Mouse (Mus musculus): ENCODE measurements around the gene Irak2. TPM values are rescaled to one million over a fixed set of nuclear protein-coding genes. Genes with fewer than 3 reads are reported as not detected.

Irak2 gene
- total RNA-seq, 2 experiments from 2014 or later = 18.6 to 30.4 TPM

DNA sequence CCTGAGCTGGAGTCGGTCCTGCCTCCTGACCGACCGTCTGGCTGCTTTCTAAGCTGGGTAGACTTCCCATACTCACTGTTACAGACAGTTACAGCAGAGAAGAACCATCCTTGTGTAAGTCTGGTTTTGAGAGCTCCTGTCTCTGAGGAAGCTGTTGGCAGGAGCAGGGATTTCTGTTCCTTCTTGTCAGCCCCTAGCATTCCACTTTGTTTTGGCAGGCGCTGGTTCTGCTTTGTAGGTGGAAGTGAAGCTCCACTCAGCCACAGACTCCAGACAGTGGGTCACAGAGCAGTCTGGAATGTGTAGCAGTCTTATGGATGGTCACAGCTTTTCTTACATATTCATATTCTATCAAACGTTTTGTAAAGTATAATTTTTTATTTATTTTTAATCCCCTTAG lies 7.9 kb upstream of the Irak2 start:
- ATAC-seq (replicated peaks; ENCODE audit: low FRiP score, low TSS enrichment, poor library complexity, severe bottlenecking) = no peak

DNA sequence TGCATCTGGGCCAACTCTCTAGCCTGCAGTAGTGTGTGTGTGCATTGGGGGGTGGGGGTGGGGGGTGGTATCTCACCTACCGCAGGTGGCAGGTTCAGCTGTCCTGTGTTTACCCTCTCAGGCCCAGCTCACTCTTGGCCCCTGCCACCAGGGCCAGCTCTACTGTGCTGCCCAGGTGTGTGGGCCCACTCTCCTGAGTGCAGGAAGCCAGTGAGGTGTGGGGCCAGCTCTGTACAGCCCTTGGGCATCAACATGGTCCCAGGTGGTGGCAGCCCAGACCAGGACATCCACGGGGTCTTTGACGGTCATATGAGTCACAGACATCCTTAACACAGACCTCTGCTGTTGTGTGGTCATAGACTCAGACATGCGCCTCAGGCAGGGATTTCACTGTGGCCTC lies 5.4 kb upstream of the Irak2 start:
- no peak for ATAC-seq (replicated peaks; ENCODE audit: low FRiP score, low TSS enrichment, poor library complexity, severe bottlenecking)

DNA sequence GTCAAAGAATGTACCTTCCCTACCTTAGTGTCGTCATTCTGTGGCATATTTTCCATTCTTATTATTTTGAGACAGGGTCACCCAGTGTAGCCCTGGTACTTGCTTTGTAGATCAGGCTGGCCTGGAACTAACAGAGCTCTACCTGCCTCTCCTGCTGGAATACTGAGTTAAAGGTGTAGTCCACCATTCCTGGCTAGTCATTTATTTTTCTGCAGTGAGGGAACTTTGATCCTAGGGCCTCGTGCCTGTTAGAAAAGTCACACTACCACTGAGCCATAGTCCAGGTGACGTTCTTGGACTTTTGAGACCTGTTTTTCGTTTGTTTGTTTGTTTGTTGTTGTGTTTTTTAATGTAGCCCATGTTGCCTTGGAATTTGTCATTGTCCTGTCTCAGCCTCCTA lies 934 bp downstream of the Irak2 start:
- no peak for ATAC-seq (replicated peaks; ENCODE audit: low FRiP score, low TSS enrichment, poor library complexity, severe bottlenecking)

DNA sequence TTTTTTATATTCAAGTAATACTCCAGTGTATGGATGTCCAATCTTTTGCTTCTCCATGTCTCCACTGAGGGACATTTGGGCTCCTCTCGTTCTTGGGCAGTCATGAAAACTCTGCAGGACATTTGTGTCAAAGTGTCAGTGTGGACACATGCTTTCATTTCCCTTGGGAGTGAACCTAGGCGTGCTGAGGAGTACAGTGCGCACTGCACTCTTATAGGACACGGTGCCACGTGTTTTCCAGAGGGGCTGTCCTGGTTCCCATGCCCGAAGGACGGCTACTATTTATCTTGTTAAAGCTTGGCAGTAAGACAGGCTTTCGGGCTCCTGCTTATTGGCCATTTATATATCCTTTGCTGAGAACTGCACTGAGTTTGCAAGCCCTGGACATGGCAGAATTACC lies 4.3 kb downstream of the Irak2 start:
- no peak for ATAC-seq (replicated peaks; ENCODE audit: low FRiP score, low TSS enrichment, poor library complexity, severe bottlenecking)

DNA sequence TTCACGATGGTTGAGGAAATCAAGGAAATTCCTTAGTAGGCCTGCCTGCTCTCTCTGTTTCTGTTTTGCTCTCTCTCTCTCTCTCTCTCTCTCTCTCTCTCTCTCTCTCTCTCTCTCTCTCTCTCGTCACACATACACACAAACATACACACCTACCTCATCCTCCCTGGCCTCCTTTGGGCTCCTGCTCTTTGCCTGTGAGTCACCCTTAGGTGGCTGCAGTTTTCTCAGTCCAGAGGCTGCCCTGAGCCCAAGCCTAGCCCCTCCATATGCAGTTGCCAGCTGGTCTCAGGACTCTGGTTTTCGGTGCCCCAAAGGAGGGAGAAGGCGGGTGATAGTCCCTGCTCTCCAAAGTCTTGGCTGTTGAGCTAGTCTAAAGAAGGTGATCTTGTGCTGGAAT lies 4.8 kb downstream of the Irak2 start:
- no peak for ATAC-seq (replicated peaks; ENCODE audit: low FRiP score, low TSS enrichment, poor library complexity, severe bottlenecking)

DNA sequence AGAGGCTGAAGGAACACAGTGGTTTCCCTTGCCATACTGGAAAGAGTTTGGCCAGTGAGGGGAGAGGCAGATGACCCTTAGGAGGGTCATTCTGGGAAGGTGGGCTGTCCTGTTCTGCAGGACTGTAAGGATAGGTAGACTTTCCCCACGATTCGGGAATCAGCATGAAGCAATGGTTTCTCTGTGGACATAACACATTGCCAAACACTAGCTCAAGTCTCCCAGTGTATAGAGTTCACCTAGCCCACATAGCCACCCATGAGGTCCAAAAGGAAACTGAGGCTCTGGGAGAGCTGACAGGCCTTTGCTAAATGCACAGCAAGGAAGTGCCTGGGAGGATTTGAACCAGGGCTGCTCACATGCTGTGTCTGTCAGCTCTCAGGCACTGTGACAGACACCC lies 5.7 kb downstream of the Irak2 start:
- no peak for ATAC-seq (replicated peaks; ENCODE audit: low FRiP score, low TSS enrichment, poor library complexity, severe bottlenecking)

DNA sequence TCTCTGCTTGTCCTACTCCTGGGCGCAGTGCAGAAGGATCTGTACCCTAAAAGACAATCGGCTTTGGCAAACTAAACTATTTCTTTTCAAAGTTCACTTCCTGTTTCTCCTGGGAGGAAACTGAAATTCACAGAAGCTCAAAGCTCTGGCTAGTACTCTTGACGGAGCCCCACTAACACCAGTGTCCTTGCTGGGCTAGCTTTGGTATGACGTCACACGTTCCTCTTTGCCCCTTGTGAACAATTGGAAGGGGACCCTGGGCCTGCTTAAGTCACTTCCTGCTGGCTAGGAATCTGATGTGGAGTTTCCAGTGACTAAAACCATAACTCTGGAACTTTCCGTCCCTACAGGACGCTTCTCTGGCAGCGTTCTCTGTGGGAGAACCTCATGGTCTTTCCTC lies 6.5 kb downstream of the Irak2 start:
- no peak for ATAC-seq (replicated peaks; ENCODE audit: low FRiP score, low TSS enrichment, poor library complexity, severe bottlenecking)

DNA sequence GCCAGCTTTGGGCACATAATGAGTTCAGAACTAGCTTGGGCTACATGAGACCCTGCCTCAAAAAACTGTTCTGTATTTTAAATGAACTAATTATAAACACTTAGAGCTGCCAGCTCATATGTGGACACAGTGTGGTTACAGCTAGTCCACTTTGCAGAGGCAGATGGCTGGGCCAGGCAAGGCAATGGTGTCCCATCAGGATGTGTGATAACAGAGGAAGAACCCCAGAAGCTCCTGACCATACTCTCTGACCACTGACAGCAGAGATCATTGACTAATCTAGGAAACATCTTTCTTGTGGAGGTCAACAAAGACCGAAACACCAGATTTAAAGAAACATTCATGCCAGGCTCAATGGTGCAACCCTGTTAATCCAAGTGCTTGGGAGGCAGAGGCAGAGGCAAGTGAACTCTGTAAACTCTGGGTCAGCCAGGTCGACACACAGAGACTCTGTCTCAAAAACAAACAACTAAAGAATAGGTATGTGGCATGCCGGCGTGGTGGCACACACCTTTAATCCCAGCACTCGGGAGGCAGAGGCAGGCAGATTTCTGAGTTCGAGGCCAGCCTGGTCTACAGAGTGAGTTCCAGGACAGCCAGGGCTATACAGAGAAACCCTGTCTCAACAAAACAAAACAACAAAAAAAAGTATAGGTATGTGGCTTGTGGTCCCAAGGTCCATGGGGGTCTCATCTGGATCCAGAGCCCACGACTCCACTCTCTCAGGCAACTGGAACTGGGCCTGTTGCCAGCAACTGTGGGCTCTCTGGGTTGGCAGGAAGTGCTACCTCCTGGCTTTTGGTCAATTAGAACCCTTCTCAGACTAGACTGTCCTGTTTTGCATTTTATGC lies 11.3 kb downstream of the Irak2 start:
- no peak for ATAC-seq (replicated peaks; ENCODE audit: low FRiP score, low TSS enrichment, poor library complexity, severe bottlenecking)

DNA sequence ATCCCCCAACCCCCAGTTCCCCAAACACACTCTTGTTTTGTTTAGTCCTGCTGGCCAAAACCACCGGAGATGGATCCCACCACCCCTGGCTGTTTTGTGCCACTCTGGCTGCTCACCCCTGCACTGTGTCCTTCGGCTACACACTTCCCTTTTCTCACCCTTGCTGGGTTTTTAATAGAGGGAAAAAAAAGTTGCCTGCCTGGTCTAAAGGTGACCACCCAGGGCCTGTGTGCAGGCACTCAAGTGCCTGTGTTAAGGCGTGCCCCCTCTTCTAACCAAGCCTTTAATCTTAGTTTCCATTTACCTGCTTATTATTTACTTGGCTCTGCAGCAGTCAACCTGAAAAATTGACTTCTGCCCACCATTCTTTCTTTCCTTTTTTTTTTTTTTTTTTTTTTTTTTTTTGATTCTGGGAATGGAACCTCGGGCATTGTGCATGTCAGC lies 12.0 kb downstream of the Irak2 start:
- no peak for ATAC-seq (replicated peaks; ENCODE audit: low FRiP score, low TSS enrichment, poor library complexity, severe bottlenecking)

DNA sequence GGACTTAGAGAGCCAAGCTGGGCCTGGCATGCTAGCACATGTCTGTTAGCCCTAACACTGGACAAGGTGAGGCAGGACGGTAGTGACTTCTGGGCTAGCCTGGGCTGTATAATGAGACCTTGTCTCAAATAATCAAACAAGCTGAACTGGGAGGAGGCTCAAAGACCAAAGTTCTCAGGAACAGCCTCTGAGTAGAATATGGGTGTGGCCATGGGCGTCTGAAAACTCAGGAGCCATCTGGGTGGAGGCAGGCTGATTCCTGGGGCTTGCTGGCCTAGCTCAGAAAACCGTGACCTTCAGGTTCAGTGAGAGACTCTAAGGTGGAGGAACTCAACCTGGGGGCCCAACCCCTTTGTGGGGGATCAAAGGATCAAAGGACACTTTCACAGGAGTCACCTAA lies 13.4 kb downstream of the Irak2 start:
- peak; percentile 53; the same call in 1 of the 2 replicates for ATAC-seq (replicated peaks; ENCODE audit: low FRiP score, low TSS enrichment, poor library complexity, severe bottlenecking)

DNA sequence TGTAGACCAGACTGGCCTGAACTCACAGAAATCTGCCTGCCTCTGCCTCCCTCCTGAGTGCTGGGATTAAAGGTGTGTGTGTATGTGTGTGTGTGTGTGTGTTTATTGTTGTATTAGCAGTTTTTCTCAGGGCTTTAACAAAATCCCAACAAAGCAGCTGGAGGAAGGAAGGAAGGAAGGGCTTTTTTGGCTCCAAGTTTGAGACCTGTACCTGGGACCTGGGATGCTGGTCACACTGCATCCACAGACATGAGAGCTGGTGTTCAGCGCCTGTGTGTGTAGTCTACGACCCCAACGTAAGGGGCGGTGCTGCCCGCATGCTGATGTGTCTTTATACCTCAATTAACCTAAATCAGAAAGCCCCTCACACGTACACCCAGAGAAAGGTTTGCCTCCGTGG lies 15.3 kb downstream of the Irak2 start:
- no peak for ATAC-seq (replicated peaks; ENCODE audit: low FRiP score, low TSS enrichment, poor library complexity, severe bottlenecking)

DNA sequence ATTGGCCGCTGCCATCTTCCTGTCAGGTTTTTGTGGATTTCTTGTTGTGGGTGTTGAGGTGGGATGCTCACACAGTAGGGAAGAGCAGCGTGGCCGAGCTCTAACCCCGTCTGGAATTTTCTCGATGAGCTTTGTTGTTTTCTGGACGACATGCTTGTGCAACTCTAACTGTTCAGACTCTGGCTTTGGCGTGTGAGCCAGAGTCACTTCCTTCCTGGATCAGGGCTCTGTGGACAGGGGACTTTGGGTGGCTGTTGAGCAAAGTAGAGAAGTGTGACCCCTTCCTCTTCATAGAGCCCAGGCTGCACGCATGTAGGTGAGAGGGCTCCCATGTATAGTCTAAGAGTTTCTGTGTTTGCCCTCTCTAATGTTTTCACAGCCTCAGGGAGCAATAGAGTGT lies 15.8 kb downstream of the Irak2 start:
- ATAC-seq (replicated peaks; ENCODE audit: low FRiP score, low TSS enrichment, poor library complexity, severe bottlenecking) = no peak

DNA sequence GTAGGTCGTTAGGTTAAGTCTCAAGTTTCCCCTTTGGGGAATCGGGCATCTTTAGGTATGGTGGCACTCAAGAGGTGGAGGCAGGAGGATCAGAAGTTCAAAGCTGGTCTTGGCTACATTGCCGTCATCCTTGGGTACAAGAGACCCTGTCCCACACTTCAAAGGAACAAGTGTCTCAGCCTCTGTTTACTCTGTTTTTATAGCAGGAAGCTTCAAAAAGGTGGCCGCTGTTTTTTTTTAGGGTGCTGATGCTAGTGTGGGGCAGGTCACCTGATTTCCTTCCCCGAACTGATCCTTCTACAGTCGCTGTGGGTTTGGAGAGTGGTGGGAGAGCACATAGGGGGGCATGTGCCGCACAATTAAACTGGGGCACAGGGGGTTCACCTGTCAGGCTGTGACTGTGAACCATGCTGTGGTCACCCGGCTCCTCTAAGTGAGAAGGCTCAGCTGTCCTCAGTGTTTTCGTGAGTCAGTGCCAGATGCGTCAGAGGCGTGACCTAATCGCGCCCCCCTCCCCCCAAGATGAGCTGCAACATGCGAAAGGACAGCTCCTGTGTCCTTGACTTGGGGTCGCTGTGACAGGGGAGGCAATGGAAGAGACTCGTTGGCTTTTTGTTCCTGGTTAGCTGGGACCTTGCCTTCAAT lies 16.6 kb downstream of the Irak2 start:
- no peak for ATAC-seq (replicated peaks; ENCODE audit: low FRiP score, low TSS enrichment, poor library complexity, severe bottlenecking)

DNA sequence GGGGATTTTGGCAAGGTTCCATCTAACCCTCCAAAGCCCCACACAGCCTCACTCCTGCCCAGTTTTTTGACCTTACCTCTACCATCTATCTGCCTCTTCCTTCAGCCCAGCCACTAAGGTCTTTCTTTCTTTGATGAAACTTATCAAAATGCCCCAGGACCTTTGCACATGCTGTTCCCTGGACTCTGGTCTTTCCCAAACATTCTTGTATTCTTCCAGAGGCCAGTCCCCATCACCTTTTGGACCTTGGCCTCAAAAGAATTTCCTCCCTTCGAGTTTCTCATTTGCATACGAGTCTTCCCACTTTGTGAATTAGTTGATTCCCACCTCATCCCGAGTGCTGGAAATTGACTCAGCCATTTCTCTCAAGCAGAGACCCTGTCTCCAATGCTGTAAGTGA lies 17.2 kb downstream of the Irak2 start:
- no peak for ATAC-seq (replicated peaks; ENCODE audit: low FRiP score, low TSS enrichment, poor library complexity, severe bottlenecking)

DNA sequence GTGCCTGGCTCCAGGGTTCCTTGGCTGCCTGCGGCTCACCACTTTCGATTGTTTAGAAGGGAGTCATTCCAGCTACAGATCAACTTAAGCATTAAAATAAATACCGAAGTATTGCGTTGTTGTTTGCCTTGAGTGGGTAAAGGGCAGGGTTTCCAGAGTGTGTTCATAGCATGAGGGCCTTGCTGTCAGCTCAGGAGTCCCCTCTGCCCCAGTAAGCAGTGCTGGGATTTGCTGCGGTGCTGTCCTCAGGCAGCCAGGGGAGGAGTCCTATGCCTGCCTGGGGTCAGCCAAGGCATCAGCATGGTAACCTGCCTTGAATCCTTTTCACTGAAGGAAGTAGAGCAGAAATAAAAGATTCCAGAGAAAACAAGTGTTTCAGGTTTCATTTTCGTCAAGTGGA lies 18.6 kb downstream of the Irak2 start:
- ATAC-seq (replicated peaks; ENCODE audit: low FRiP score, low TSS enrichment, poor library complexity, severe bottlenecking) = no peak

DNA sequence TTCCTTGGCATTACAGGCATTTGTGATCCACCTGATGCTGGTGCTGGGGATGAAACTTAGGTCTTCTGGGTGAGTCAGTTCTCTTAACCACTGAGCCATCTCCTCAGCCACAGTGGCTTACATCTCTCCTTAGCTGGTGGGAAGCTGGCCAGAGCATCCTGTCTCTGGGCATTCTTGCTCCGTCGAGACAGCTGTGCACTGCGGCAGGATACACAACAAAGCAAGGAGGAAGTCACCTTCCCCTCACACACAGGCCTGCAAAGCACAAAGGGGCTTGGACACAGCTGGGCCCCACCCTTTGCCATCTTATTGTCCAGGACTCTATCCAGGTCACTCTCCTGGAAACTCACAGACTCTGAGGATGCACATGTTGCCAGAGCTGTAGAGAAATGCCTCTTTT lies 20.0 kb downstream of the Irak2 start:
- no peak for ATAC-seq (replicated peaks; ENCODE audit: low FRiP score, low TSS enrichment, poor library complexity, severe bottlenecking)

DNA sequence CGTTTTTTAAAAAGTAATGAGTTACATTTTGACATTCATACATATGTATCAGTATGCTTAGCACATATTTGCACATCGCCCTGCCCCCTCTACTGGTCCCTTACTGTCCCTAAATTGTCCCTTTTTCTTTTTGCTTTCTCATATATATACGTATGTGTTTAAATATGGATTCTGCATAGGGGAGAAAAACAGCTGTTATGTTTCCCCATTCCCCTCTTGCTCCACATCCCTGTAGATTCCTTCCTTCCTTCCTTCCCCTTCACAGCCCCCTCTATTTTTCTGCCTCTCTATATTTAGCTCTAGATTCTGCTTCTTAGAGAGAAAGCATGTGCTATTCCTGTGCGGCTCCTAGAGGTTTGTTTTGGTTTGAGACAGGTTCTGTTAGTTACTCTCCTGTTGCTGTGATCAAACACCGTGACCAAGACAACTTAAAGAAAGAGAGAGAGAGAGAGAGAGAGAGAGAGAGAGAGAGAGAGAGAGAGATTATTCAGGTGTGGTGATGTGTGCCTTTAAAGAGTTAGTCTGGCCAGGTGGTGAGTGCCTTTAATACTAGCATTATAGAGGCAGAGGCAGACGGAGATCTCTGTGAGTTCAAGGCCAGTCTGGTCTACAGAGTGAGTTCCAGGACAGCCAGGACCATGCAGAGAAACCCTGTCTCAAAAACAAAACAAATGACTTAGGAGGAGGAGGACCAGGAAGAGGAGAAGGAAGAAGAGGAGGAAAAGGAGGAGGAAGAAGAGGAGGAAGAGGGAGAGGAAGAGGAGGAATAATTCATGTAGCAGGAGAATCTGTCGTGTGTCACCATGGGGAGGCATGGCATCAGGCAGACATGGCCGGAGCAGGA lies 21.6 kb downstream of the Irak2 start:
- no peak for ATAC-seq (replicated peaks; ENCODE audit: low FRiP score, low TSS enrichment, poor library complexity, severe bottlenecking)

DNA sequence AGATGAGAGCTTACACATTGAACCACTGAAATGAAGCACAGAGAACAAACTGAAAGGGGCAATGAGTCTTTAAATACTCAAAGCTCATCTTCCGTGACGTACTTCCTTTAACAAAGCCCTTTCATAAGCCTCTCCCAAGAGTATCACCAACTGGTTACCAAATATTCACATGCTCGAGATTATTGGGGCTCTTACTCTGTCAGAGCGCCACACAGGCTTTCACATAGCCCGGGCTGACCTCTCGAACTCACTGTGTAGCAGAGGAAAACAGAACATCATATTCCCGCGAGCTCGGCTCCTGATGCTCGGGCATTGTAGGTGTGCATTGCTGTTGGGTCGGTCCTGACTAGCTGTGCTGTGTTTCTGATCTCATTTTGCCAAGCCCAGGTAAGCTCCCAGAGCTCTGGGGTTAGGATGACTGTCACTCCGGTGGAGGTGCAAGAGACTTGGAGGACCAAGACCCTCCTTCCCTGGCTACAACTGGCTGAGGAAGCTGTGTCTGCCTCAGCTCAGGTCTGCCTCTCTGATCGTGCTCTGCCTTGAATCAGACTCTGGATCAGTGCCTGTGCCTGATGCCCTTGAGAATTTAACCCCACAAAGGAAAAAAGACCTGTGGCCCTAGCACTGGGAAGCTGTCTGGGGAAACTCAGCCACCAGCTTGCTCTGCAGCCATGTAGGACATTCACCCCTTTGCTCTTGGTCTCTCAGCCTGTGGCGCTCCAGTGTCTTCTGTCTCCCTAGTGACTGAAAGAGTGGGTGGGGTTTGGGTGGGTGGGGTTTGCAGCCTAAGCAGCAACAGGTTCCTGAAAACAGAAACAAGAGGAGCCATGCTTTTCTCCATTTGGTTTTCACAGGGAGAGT lies 22.5 kb downstream of the Irak2 start:
- peak; percentile 23 for ATAC-seq (replicated peaks; ENCODE audit: low FRiP score, low TSS enrichment, poor library complexity, severe bottlenecking)

All from megakaryocyte-erythroid progenitor cell, adult 5-6 weeks (primary cell).